Mouse (Mus musculus): Measurements from ENCODE around the gene Socs7. TPM values are rescaled to one million over a fixed set of nuclear protein-coding genes. Genes with fewer than 3 reads are reported as not detected.

Socs7 gene
- polyA plus RNA-seq, 1 experiment from 2014 or later, result 1.1 TPM

- 78% methylated on average over 12 of the region's 12 CpGs for WGBS (ENCODE audit: insufficient replicate concordance)
These were observed 30.8 kb upstream of the Socs7 start for GRCm38 (mm10) chr11:97331231-97332190.

GRCm38 (mm10) chr11:97333044-97333443, 29.3 kb upstream of the Socs7 start:
- Histone ChIP-seq H3K27me3 (peaks cover 40% of the 10 kb centered on the region), H3K4me2 (no peak overlapping the region), H3K9me3 (replicated peaks) (no peaks in the 10 kb centered on the region), H3K27ac (no peak overlapping the region), H3K4me1 (replicated peaks) (peaks cover 14% of the 10 kb centered on the region), H3K36me3 (peaks cover 20% of the 10 kb centered on the region), H3K4me3 (replicated peaks) (no peak overlapping the region), H3K9ac (no peak overlapping the region)
- WGBS (ENCODE audit: insufficient replicate concordance), result 41% methylated on average over 9 of the region's 9 CpGs
- ATAC-seq (ENCODE audit: low read depth), result peak; percentile 42; the same call in 1 of the 2 replicates
- DNase-seq, result no peak

More at GRCm38 (mm10) chr11:97331231-97332190, 30.8 kb upstream of the Socs7 start:
- Histone ChIP-seq H3K4me1 (replicated peaks) (peaks cover 9% of the 10 kb centered on the region), H3K4me2 (no peak overlapping the region), H3K27ac (no peak overlapping the region), H3K27me3 (peaks cover 25% of the 10 kb centered on the region), H3K36me3 (peaks cover 31% of the 10 kb centered on the region), H3K4me3 (replicated peaks) (no peak overlapping the region), H3K9ac (no peak overlapping the region), H3K9me3 (replicated peaks) (no peaks in the 10 kb centered on the region)
- DNase-seq (no peak), ATAC-seq (ENCODE audit: low read depth) (no peak)

DNA sequence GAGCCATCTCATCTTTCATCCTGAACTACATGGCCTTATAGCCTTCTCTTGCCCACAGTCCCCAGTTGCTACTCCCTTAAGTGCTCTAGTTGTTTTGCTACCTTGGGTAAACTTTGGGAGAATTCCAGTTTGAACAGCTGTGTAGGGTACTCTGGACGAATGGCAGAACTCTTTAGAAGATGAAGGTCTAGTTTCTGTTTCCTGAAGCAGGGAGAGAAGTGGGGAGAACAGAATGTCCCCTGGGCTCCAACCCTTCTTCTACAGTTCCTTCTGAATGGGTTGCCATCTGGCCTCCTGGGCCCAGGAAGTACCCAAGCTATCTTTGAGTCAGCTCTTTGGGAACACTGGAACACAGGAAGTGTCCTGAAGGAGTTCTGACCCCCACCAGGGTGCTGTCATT, 28.5 kb upstream of the Socs7 start:
- no peak for DNase-seq
- Histone ChIP-seq H3K27me3 (peaks cover 49% of the 10 kb centered on the region), H3K9ac (no peak overlapping the region), H3K4me3 (replicated peaks) (no peak overlapping the region), H3K9me3 (replicated peaks) (no peaks in the 10 kb centered on the region), H3K27ac (no peak overlapping the region), H3K4me2 (no peak overlapping the region), H3K36me3 (peaks cover 14% of the 10 kb centered on the region), H3K4me1 (replicated peaks) (peaks cover 14% of the 10 kb centered on the region)
- ATAC-seq (ENCODE audit: low read depth), result no peak
- 53% methylated on average over 1 of the region's 1 CpGs for WGBS (ENCODE audit: insufficient replicate concordance)

GRCm38 (mm10) chr11:97334400-97334799, 28.0 kb upstream of the Socs7 start:
- ATAC-seq (ENCODE audit: low read depth), result no peak

DNA sequence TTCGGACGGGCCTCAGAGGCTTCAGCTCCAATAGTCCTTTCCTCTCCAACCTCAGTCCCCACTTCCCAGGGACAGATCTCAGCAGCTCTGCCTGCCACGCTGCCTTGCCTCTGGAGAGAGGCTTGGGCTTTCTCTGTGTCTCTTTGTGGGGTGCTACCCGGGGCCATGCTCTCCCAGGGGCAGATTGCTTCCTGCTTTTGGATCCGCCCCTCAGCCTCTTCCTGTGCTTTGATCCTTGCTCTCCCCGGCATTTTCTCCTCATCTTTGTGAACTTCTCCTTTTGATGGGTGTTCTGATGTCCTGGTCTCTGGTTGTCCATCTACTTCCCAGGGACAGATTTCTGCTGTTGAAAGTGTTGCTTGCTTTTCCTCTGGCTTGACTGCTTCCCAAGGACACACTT, 26.1 kb upstream of the Socs7 start:
- H3K36me3 ChIP-seq, result no peaks in the 10 kb centered on the region
- DNase-seq (no peak), ATAC-seq (ENCODE audit: low read depth) (no peak)
- WGBS (ENCODE audit: insufficient replicate concordance), result 26% methylated on average over 6 of the region's 6 CpGs
- no peak overlapping the region for H3K4me2 ChIP-seq
- H3K4me1 ChIP-seq (replicated peaks), result peaks cover 14% of the 10 kb centered on the region
- H3K9ac ChIP-seq, result no peak overlapping the region
- H3K9me3 ChIP-seq (replicated peaks), result no peaks in the 10 kb centered on the region
- no peak overlapping the region for H3K27ac ChIP-seq
- no peak overlapping the region for H3K4me3 ChIP-seq (replicated peaks)
- peaks cover 65% of the 10 kb centered on the region for H3K27me3 ChIP-seq

More at GRCm38 (mm10) chr11:97334400-97334799, 28.0 kb upstream of the Socs7 start:
- WGBS (ENCODE audit: insufficient replicate concordance), result 72% methylated on average over 9 of the region's 9 CpGs
- no peak for DNase-seq
- Histone ChIP-seq H3K27me3 (peaks cover 52% of the 10 kb centered on the region), H3K27ac (no peak overlapping the region), H3K9me3 (replicated peaks) (no peaks in the 10 kb centered on the region), H3K4me1 (replicated peaks) (peaks cover 14% of the 10 kb centered on the region), H3K4me3 (replicated peaks) (no peak overlapping the region), H3K9ac (no peak overlapping the region), H3K36me3 (peaks cover 9% of the 10 kb centered on the region), H3K4me2 (no peak overlapping the region)

- Histone ChIP-seq H3K4me1 (replicated peaks) (peaks cover 14% of the 10 kb centered on the region), H3K27me3 (peaks cover 69% of the 10 kb centered on the region), H3K9me3 (replicated peaks) (no peaks in the 10 kb centered on the region), H3K27ac (no peak overlapping the region), H3K36me3 (no peaks in the 10 kb centered on the region), H3K4me2 (no peak overlapping the region), H3K4me3 (replicated peaks) (no peak overlapping the region), H3K9ac (no peak overlapping the region)
- WGBS (ENCODE audit: insufficient replicate concordance), result 53% methylated on average over 14 of the region's 14 CpGs
- ATAC-seq (ENCODE audit: low read depth), result no peak
- DNase-seq, result no peak
These were observed 25.5 kb upstream of the Socs7 start for GRCm38 (mm10) chr11:97336751-97337345.

DNA sequence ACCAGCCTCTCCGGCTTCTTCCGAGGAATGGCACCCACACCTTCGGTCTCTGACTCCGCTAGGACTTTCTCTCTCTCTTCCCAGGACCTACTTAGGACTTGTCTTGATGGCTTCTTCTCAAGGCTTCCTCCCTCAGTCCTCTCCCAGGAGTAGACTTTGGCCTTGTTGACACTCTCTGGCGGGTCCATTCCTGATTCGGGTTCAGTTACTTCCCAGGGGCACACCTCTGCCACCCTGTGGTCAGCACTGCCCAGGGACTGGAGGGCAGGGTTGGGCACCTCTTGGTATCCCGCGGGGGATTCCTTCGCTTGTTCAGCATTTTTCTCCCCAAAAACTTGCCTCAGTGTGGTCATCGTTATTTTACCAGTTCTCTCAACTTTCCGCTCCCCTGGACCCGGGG, 25.0 kb upstream of the Socs7 start:
- Histone ChIP-seq H3K27ac (no peak overlapping the region), H3K36me3 (no peaks in the 10 kb centered on the region), H3K4me1 (replicated peaks) (peaks cover 14% of the 10 kb centered on the region), H3K27me3 (peaks cover 71% of the 10 kb centered on the region), H3K4me3 (replicated peaks) (no peak overlapping the region), H3K9me3 (replicated peaks) (no peaks in the 10 kb centered on the region), H3K4me2 (no peak overlapping the region), H3K9ac (no peak overlapping the region)
- 70% methylated on average over 12 of the region's 12 CpGs for WGBS (ENCODE audit: insufficient replicate concordance)
- DNase-seq (no peak), ATAC-seq (ENCODE audit: low read depth) (no peak)

DNA sequence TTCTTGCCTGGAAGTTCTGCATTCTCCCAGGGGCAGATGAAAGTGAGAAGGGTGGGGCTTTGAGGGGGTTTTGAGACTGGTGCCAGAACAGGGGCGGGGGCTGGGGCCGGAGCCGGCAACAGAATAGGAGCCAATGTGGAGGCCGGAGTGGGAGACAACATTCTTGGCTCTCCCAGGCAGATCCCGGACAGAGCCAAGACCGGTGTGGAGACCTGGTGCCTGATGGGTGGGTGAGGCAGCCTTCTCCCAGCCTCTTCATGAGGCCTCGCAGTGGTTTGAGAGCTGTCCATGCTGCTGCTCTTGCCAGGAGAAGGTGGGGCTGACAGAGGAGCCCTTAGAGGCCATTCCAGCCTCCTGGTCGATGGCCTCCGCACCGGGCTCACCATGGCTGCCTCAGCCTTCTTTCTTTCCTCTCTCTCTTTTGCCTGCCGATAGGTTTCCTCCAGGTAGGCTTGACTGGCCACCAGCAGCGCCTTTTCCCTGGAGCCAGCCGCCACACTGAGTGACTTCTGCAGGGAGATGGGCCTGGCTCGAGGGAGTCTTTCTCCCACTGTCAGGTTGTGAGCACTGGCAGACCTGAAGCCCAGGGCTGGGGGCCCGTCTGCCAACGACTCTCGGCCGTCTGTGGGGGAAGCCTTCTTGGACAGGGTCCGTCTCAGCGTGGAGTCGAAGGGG, 23.9 kb upstream of the Socs7 start:
- WGBS (ENCODE audit: insufficient replicate concordance), result 40% methylated on average over 21 of the region's 21 CpGs
- Histone ChIP-seq H3K9ac (no peak overlapping the region), H3K4me1 (replicated peaks) (peaks cover 7% of the 10 kb centered on the region), H3K9me3 (replicated peaks) (no peaks in the 10 kb centered on the region), H3K4me2 (no peak overlapping the region), H3K27ac (no peak overlapping the region), H3K4me3 (replicated peaks) (no peak overlapping the region), H3K36me3 (no peaks in the 10 kb centered on the region), H3K27me3 (peaks cover 76% of the 10 kb centered on the region)
- DNase-seq (no peak), ATAC-seq (ENCODE audit: low read depth) (no peak)

GRCm38 (mm10) chr11:97338977-97339315, 23.4 kb upstream of the Socs7 start:
- WGBS (ENCODE audit: insufficient replicate concordance), result 37% methylated on average over 17 of the region's 17 CpGs
- Histone ChIP-seq H3K27me3 (peaks cover 79% of the 10 kb centered on the region), H3K9ac (no peak overlapping the region), H3K36me3 (no peaks in the 10 kb centered on the region), H3K27ac (no peak overlapping the region), H3K9me3 (replicated peaks) (no peaks in the 10 kb centered on the region), H3K4me1 (replicated peaks) (peaks cover 12% of the 10 kb centered on the region), H3K4me2 (no peak overlapping the region), H3K4me3 (replicated peaks) (no peak overlapping the region)
- ATAC-seq (ENCODE audit: low read depth) (no peak), DNase-seq (no peak)

- Histone ChIP-seq H3K9ac (no peak overlapping the region), H3K4me1 (replicated peaks) (peaks cover 7% of the 10 kb centered on the region), H3K4me3 (replicated peaks) (no peak overlapping the region), H3K27me3 (peaks cover 52% of the 10 kb centered on the region), H3K4me2 (peak overlapping the region; percentile 48; the same call in 1 of the 2 replicates), H3K36me3 (no peaks in the 10 kb centered on the region), H3K27ac (no peak overlapping the region), H3K9me3 (replicated peaks) (no peaks in the 10 kb centered on the region)
- 33% methylated on average over 8 of the region's 8 CpGs for WGBS (ENCODE audit: insufficient replicate concordance)
- ATAC-seq (ENCODE audit: low read depth) (no peak), DNase-seq (no peak)
These were observed 19.2 kb upstream of the Socs7 start for GRCm38 (mm10) chr11:97343175-97343574.

DNA sequence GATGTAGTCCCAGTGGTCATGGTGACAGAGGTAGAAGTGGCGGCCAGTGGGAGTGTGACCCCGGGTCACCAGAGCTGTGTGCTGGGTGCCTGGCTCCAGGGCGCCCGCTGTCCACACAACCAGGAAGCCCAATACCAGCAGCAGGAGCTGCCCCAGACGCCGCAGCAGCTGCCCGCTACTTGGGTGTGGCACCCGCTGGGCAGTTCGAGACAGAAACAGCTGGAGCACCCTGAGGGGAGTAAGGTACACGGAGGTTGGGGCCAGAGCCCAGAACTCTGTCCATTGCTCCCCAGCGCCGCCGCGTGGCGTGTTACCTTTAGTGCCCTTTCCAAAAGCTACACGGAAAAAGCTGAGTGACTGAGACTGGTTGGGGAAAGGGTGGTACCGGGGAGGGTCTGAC, 18.7 kb upstream of the Socs7 start:
- Histone ChIP-seq H3K4me2 (peak overlapping the region; percentile 48), H3K27me3 (peaks cover 47% of the 10 kb centered on the region), H3K36me3 (no peaks in the 10 kb centered on the region), H3K9me3 (replicated peaks) (no peaks in the 10 kb centered on the region), H3K4me1 (replicated peaks) (peaks cover 7% of the 10 kb centered on the region), H3K9ac (no peak overlapping the region), H3K4me3 (replicated peaks) (no peak overlapping the region; the same call in 1 of the 2 replicates), H3K27ac (no peak overlapping the region)
- peak; percentile 30 for DNase-seq
- no peak for ATAC-seq (ENCODE audit: low read depth)
- 19% methylated on average over 17 of the region's 17 CpGs for WGBS (ENCODE audit: insufficient replicate concordance)
